Mouse (Mus musculus) granulocyte monocyte progenitor cell, adult 5-6 weeks (primary cell): ENCODE data around the gene Olfr329-ps. TPM values are rescaled to one million over a fixed set of nuclear protein-coding genes. Genes with fewer than 3 reads are reported as not detected.
"Not testable (repeated sequence)": the region's sequence is repeated elsewhere in the genome, so short reads cannot be mapped to it uniquely, and the experiment has no call there.

Source experiments
- ATAC-seq: replicated peaks from 2 replicates; pipeline ENCODE4 v1.8.0; 2016; ENCODE audit warnings: mild to moderate bottlenecking, moderate TSS enrichment, inconsistent platforms; ENCODE audit not compliant: poor library complexity, severe bottlenecking
- total RNA-seq, 2 experiments: library from RNA; stranded (forward) in 1 of 2; stranded (reverse) in 1 of 2; fragments of 200-712, 200-1000 nt in 1 of 2; fragments of >200 nt in 1 of 2; fragmentation: Nextera tagmentation in 1 of 2; gene quantifications; 2 replicates each; pipeline ENCODE4 v1.2.3; 2014 to 2017

Olfr329-ps gene
- total RNA-seq (2014; fragmentation: Nextera tagmentation) (not detected in 2 replicates), total RNA-seq (2017) (not detected in 2 replicates)

DNA sequence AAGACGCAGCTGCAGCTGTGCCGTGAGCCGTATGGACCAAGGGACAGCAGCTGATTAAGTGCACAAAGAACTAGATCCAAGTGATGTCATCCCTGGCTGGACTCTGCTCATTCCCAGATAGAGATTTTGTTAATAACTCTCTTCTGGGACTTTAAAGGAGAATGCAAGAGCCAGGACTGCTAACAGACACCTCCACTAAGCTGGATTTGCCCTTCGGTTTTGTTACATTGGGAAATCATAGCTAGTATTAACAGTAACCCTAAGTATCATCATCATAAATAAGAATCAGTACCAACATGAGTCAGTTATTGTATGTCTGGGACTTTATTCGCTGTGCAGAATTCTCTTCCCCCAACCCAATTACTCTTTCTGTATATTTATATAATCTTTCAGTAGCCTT is at the start of gene Olfr329-ps:
Gene Olfr329-ps (minus strand): TSS at position 101 of the 400 bp plus-strand sequence.
- ATAC-seq = no peak

- ATAC-seq = no peak
Measured at GRCm38 (mm10) chr11:58594814-58595213, 48.6 kb upstream of the Olfr329-ps start, which contains the start of gene Olfr324. Olfr324 (plus strand) TSS chr11:58595114.

- ATAC-seq = no peak
Measured at GRCm38 (mm10) chr11:58588620-58589250, 42.5 kb upstream of the Olfr329-ps start.

DNA sequence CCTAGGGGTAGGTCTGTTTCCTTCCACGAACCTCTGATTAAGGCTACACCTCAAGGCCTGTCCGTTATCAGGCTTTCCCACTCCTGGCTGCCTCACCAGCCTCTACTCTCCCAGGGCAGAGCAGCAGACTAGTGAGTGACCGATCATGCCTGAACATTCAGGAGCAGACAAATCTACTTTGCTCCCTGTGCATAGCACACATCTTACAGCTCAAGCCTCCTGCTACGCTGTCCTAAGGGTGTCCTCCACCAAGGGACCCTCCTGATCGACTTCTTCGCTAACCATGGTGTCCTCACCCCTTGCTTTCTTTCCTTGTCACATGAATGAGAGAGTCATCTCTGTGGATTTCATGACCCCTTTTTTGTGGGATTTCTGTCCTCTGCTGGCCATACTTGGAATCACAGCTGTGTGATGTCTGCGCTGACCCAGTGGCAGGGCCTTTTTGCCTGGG is 41.7 kb upstream of the Olfr329-ps start:
- no peak for ATAC-seq

DNA sequence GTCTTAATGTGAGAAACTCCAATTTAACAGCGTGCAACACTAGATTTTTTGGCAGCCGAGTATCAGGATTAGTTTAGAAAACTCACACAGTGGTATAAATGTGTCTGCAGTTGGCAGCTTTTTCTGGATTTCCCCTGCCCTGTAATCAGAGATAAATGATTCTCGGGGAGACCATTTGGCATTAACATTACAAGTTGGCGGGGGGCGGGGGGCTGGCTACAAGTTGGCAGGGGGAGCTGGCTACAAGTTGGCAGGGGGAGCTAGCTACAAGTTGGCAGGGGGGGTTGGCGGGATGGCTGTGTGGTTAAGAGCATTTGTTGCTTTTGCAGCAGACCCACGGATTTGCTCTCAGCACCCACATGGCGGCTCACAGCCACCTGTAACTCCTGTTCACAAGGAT is 32.4 kb upstream of the Olfr329-ps start:
- no peak for ATAC-seq

- ATAC-seq = no peak
Measured at GRCm38 (mm10) chr11:58577430-58577829, 31.2 kb upstream of the Olfr329-ps start, which contains the start of gene Olfr325. Olfr325 (plus strand) TSS chr11:58577730.

- ATAC-seq = no peak
Measured at GRCm38 (mm10) chr11:58570405-58570804, 24.2 kb upstream of the Olfr329-ps start, which contains the start of gene Olfr224. Olfr224 (minus strand) TSS chr11:58570553.

- ATAC-seq = no peak
Measured at GRCm38 (mm10) chr11:58555536-58555935, 9.3 kb upstream of the Olfr329-ps start, which contains the start of gene Olfr328. Olfr328 (minus strand) TSS chr11:58555636.

GRCm38 (mm10) chr11:58534736-58535135 is 11.5 kb downstream of the Olfr329-ps start, which contains the start of gene Olfr330:
Olfr330 (minus strand) TSS chr11:58534836.
- ATAC-seq = not testable (repeated sequence)

DNA sequence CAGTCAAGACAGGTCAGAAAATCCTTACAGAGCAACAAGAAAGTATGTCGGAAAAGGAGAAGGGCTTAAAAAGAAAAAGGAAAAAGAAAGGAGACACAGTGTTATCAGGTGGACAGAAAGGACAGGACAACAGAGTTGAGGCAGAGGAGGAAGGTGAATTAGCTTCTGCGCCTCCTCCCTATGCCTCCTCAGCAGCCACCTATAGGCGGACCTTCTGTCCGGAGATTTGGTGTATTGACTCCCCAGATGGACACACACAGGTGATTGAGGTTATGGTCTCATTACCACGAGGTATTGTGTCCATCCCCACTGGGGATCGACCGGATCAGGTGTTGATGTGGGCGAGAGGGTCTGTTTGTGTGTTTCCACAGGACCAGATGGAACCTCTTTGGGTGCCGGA is 26.5 kb downstream of the Olfr329-ps start:
- not testable (repeated sequence) for ATAC-seq

- ATAC-seq = not testable (repeated sequence)
Measured at GRCm38 (mm10) chr11:58518916-58519315, 27.3 kb downstream of the Olfr329-ps start.

GRCm38 (mm10) chr11:58509058-58509457 is 37.2 kb downstream of the Olfr329-ps start:
- ATAC-seq = peak; percentile 44; the same call in 1 of the 2 replicates

DNA sequence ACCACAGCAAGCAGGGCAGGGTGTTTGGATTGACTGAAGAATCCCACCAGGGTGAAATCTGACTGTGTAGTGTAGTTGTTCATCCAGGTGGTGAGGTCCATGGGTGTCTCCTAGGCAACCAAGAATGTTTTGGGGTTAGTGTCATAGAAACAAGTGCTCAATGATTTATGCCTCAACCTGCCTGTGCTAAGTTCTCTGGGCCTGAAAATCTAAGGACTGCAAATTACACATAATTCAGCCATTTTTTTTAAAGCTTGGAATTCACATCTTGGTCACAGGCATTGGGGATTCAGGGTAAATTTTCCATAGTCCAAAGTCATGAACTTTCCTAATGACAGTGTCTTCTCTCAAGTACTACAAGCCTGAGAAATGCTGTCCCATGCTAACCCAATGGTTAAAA is 43.8 kb downstream of the Olfr329-ps start, which contains the start of gene Olfr331:
Gene Olfr331 (minus strand): TSS at position 101 of the 400 bp plus-strand sequence.
- not testable (repeated sequence) for ATAC-seq

- ATAC-seq = no peak
Measured at GRCm38 (mm10) chr11:58499290-58499689, 46.9 kb downstream of the Olfr329-ps start.

DNA sequence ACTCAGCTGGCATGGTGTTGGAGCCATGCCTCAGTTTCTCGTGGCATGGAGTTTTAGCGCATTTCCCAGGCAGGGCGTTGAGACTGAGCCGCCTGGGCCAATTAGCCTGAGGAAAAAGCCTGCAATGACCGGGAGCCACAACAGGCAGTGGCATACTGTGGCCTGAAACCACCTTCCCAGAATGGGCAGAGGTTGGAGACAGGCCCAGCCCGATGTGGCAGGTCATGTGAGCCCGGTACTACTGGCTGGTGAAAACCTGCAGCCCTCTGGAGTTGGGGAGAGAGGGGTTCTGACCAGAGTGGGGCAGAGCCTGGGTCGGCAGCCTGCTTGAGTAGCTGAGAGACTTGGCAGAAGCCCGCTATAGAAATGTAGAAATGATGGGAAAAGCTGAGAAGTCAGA is 47.5 kb downstream of the Olfr329-ps start:
- no peak for ATAC-seq

- ATAC-seq = no peak
Measured at GRCm38 (mm10) chr11:58492455-58492854, 53.8 kb downstream of the Olfr329-ps start, which contains the start of gene Olfr332. Olfr332 (minus strand) TSS chr11:58492555.

Other genes with a start within 250 kb of the Olfr329-ps start
- 35.3 and 35.8 TPM in 2 replicates for gene Zfp692, start 239.4 kb downstream of the Olfr329-ps start, total RNA-seq (2014; fragmentation: Nextera tagmentation)
- gene Zfp692, start 239.4 kb downstream of the Olfr329-ps start, total RNA-seq (2017) = 22.7 and 27.7 TPM in 2 replicates
- 10.9 and 19.5 TPM in 2 replicates for gene Zfp672, start 216.1 kb downstream of the Olfr329-ps start, total RNA-seq (2014; fragmentation: Nextera tagmentation)
- gene Zfp672, start 216.1 kb downstream of the Olfr329-ps start, total RNA-seq (2017) = 22.6 and 26.4 TPM in 2 replicates
- gene Sh3bp5l, start 215.7 kb downstream of the Olfr329-ps start, total RNA-seq (2014; fragmentation: Nextera tagmentation) = 4.5 and 10.7 TPM in 2 replicates
- gene Sh3bp5l, start 215.7 kb downstream of the Olfr329-ps start, total RNA-seq (2017) = 10.3 and 17.8 TPM in 2 replicates
- not detected in 2 replicates for gene Lypd8, start 167.4 kb downstream of the Olfr329-ps start, total RNA-seq (2014; fragmentation: Nextera tagmentation)
- gene Lypd8, start 167.4 kb downstream of the Olfr329-ps start, total RNA-seq (2017) = not detected in 2 replicates
- not detected in 2 replicates for gene 1810065E05Rik, start 125.3 kb downstream of the Olfr329-ps start, total RNA-seq (2014; fragmentation: Nextera tagmentation)
- gene 1810065E05Rik, start 125.3 kb downstream of the Olfr329-ps start, total RNA-seq (2017) = not detected in 2 replicates
- gene Gm12253, start 113.9 kb downstream of the Olfr329-ps start, total RNA-seq (2014; fragmentation: Nextera tagmentation) = not detected in 2 replicates
- not detected in 2 replicates for gene Gm12253, start 113.9 kb downstream of the Olfr329-ps start, total RNA-seq (2017)
- gene Lypd9, start 93.5 kb downstream of the Olfr329-ps start, total RNA-seq (2014; fragmentation: Nextera tagmentation) = not detected in 2 replicates
- gene Lypd9, start 93.5 kb downstream of the Olfr329-ps start, total RNA-seq (2017) = not detected in 2 replicates
- not detected in 2 replicates for gene Olfr30, start 84.2 kb downstream of the Olfr329-ps start, total RNA-seq (2014; fragmentation: Nextera tagmentation)
- not detected in 2 replicates for gene Olfr30, start 84.2 kb downstream of the Olfr329-ps start, total RNA-seq (2017)
- not detected in 2 replicates for gene Olfr332, start 53.9 kb downstream of the Olfr329-ps start, total RNA-seq (2014; fragmentation: Nextera tagmentation)
- not detected in 2 replicates for gene Olfr332, start 53.9 kb downstream of the Olfr329-ps start, total RNA-seq (2017)
- gene Olfr331, start 43.9 kb downstream of the Olfr329-ps start, total RNA-seq (2014; fragmentation: Nextera tagmentation) = not detected in 2 replicates
- not detected in 2 replicates for gene Olfr331, start 43.9 kb downstream of the Olfr329-ps start, total RNA-seq (2017)
- not detected in 2 replicates for gene Olfr330, start 11.6 kb downstream of the Olfr329-ps start, total RNA-seq (2014; fragmentation: Nextera tagmentation)
- gene Olfr330, start 11.6 kb downstream of the Olfr329-ps start, total RNA-seq (2017) = not detected in 2 replicates
- not detected in 2 replicates for gene Olfr328, start 9.2 kb upstream of the Olfr329-ps start, total RNA-seq (2014; fragmentation: Nextera tagmentation)
- not detected in 2 replicates for gene Olfr328, start 9.2 kb upstream of the Olfr329-ps start, total RNA-seq (2017)
- not detected in 2 replicates for gene Olfr224, start 24.1 kb upstream of the Olfr329-ps start, total RNA-seq (2014; fragmentation: Nextera tagmentation)
- gene Olfr224, start 24.1 kb upstream of the Olfr329-ps start, total RNA-seq (2017) = not detected in 2 replicates
- not detected in 2 replicates for gene Olfr325, start 31.3 kb upstream of the Olfr329-ps start, total RNA-seq (2014; fragmentation: Nextera tagmentation)
- not detected in 2 replicates for gene Olfr325, start 31.3 kb upstream of the Olfr329-ps start, total RNA-seq (2017)
- gene Olfr324, start 48.7 kb upstream of the Olfr329-ps start, total RNA-seq (2014; fragmentation: Nextera tagmentation) = not detected in 2 replicates
- gene Olfr324, start 48.7 kb upstream of the Olfr329-ps start, total RNA-seq (2017) = not detected in 2 replicates
- gene 2210407C18Rik, start 69.7 kb upstream of the Olfr329-ps start, total RNA-seq (2014; fragmentation: Nextera tagmentation) = not detected in 2 replicates
- not detected in 2 replicates for gene 2210407C18Rik, start 69.7 kb upstream of the Olfr329-ps start, total RNA-seq (2017)
- gene Olfr323, start 84.1 kb upstream of the Olfr329-ps start, total RNA-seq (2014; fragmentation: Nextera tagmentation) = not detected in 2 replicates
- not detected in 2 replicates for gene Olfr323, start 84.1 kb upstream of the Olfr329-ps start, total RNA-seq (2017)
- 1.4 and 1.6 TPM in 2 replicates for gene Trim58, start 94.0 kb upstream of the Olfr329-ps start, total RNA-seq (2014; fragmentation: Nextera tagmentation)
- gene Trim58, start 94.0 kb upstream of the Olfr329-ps start, total RNA-seq (2017) = 0.31 and 0.56 TPM in 2 replicates
- not detected in 2 replicates for gene Olfr322, start 112.4 kb upstream of the Olfr329-ps start, total RNA-seq (2014; fragmentation: Nextera tagmentation)
- not detected in 2 replicates for gene Olfr322, start 112.4 kb upstream of the Olfr329-ps start, total RNA-seq (2017)
- not detected in 2 replicates for gene Olfr320, start 134.7 kb upstream of the Olfr329-ps start, total RNA-seq (2014; fragmentation: Nextera tagmentation)
- gene Olfr320, start 134.7 kb upstream of the Olfr329-ps start, total RNA-seq (2017) = not detected in 2 replicates
- not detected in 2 replicates for gene Olfr319, start 152.7 kb upstream of the Olfr329-ps start, total RNA-seq (2014; fragmentation: Nextera tagmentation)
- gene Olfr319, start 152.7 kb upstream of the Olfr329-ps start, total RNA-seq (2017) = not detected in 2 replicates
- not detected in 2 replicates for gene Olfr318, start 177.6 kb upstream of the Olfr329-ps start, total RNA-seq (2014; fragmentation: Nextera tagmentation)
- not detected in 2 replicates for gene Olfr318, start 177.6 kb upstream of the Olfr329-ps start, total RNA-seq (2017)
- gene Olfr317, start 192.8 kb upstream of the Olfr329-ps start, total RNA-seq (2014; fragmentation: Nextera tagmentation) = not detected in 2 replicates
- not detected in 2 replicates for gene Olfr317, start 192.8 kb upstream of the Olfr329-ps start, total RNA-seq (2017)
- gene Olfr316, start 206.3 kb upstream of the Olfr329-ps start, total RNA-seq (2014; fragmentation: Nextera tagmentation) = not detected in 2 replicates
- gene Olfr316, start 206.3 kb upstream of the Olfr329-ps start, total RNA-seq (2017) = not detected in 2 replicates
- not detected in 2 replicates for gene Olfr315, start 226.8 kb upstream of the Olfr329-ps start, total RNA-seq (2014; fragmentation: Nextera tagmentation)
- not detected in 2 replicates for gene Olfr315, start 226.8 kb upstream of the Olfr329-ps start, total RNA-seq (2017)
- not detected in 2 replicates for gene Olfr314, start 236.5 kb upstream of the Olfr329-ps start, total RNA-seq (2014; fragmentation: Nextera tagmentation)
- gene Olfr314, start 236.5 kb upstream of the Olfr329-ps start, total RNA-seq (2017) = not detected in 2 replicates